Mouse (Mus musculus): ENCODE measurements around the gene Slc2a1. TPM values are rescaled to one million over a fixed set of nuclear protein-coding genes. Genes with fewer than 3 reads are reported as not detected.

Slc2a1 gene
- total and polyA plus RNA-seq, 2 experiments: 6.9 to 11.1 TPM

DNA sequence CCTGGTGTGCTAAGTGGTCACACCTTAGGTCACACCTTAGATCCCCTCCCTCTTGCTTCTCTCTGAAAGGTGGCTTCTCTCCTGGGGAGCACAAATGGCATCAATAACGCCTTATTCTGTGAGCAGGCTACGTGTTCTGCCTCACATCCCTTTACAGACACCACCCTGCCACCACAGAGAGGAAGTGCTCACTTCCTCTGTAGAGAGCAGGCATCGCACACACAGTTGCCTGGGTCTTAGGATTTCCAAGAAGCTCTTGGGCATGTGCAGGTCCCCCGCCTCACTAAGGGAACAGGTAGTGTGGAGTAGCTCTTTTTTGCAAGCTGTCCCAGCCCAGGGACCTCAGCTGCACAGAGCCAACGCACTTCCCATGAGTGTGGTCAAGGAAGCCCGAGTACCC, 18.7 kb downstream of the Slc2a1 start:
- Histone ChIP-seq H3K9ac (ENCODE audit: low read depth, low read length) (no peak overlapping the region), H3K36me3 (ENCODE audit: control insufficient read depth, insufficient read depth, low read length) (no peaks in the 10 kb centered on the region), H3K4me1 (ENCODE audit: control insufficient read depth, insufficient read depth, low read length) (peaks cover 18% of the 10 kb centered on the region), H3K27ac (replicated peaks; ENCODE audit: insufficient read depth, low read depth, low read length) (no peak overlapping the region), H3K4me3 (ENCODE audit: insufficient read depth, low read depth, low read length) (no peak overlapping the region), H3K79me2 (ENCODE audit: control insufficient read depth, insufficient read depth, low read length) (peaks cover 5% of the 10 kb centered on the region; the same call in 1 of the 2 replicates), H3K27me3 (ENCODE audit: control insufficient read depth, insufficient read depth, low read length) (no peaks in the 10 kb centered on the region)
- WGBS: 81% methylated on average over 6 of the region's 6 CpGs
- no peak for DNase-seq (ENCODE audit: extremely low read depth, low read depth, low spot score)
- TF ChIP-seq CTCF (IDR thresholded peaks at IDR 0.05; ENCODE audit: low read depth, low read length): no peak

DNA sequence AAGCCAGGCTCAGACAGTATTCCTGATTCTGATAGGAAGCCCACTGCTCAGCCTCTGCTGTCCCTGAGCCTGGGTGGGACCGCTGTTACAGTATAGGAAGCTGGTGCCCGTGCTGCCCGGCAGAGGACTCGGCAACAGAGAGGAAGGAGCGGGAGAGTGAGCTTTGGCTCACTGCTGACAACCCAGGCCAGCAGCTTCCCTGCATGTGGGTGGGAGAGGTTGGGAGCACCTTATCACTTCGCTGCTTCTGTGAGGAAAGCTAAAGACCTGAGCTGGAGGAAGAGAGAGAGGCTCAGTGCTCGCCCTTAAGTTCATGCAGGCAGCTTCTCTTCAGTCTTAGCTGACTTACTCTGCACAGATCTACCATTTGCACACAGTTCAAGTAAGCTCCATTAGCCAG, 20.0 kb downstream of the Slc2a1 start:
- no peak for DNase-seq (ENCODE audit: extremely low read depth, low read depth, low spot score)
- 85% methylated on average over 7 of the region's 7 CpGs for WGBS
- Histone ChIP-seq H3K27me3 (ENCODE audit: control insufficient read depth, insufficient read depth, low read length) (no peaks in the 10 kb centered on the region), H3K9ac (ENCODE audit: low read depth, low read length) (no peak overlapping the region), H3K79me2 (ENCODE audit: control insufficient read depth, insufficient read depth, low read length) (0 out of 2 replicates have a peak, but pooled peaks cover 5% of the 10 kb centered on the region), H3K4me3 (ENCODE audit: insufficient read depth, low read depth, low read length) (no peak overlapping the region), H3K27ac (replicated peaks; ENCODE audit: insufficient read depth, low read depth, low read length) (no peak overlapping the region), H3K36me3 (ENCODE audit: control insufficient read depth, insufficient read depth, low read length) (no peaks in the 10 kb centered on the region; the same call in 1 of the 2 replicates), H3K4me1 (ENCODE audit: control insufficient read depth, insufficient read depth, low read length) (peaks cover 18% of the 10 kb centered on the region)
- no peak for TF ChIP-seq CTCF (IDR thresholded peaks at IDR 0.05; ENCODE audit: low read depth, low read length)

DNA sequence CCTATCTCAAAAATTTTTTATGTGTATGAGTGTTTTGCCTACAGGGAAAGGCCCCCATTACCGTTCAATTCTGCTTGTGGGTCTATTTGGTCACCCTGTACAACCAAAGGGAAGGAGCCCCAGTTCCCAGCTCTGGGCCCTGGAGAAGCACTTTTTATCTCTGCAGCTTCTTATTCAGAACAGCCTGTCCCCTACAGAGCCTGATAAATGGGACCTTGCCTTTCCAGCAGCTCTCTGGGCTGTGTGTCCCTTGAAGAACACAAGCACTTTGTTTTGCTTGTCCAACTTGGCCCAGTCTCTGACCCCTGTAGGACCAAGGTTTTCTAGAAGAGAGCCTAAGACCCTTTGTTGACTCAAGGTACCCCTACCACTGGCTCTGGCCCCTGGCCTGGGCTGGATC, 20.6 kb downstream of the Slc2a1 start:
- DNase-seq (ENCODE audit: extremely low read depth, low read depth, low spot score): no peak
- H3K9ac ChIP-seq (ENCODE audit: low read depth, low read length): no peak overlapping the region
- H3K36me3 ChIP-seq (ENCODE audit: control insufficient read depth, insufficient read depth, low read length): peaks cover 1% of the 10 kb centered on the region; the same call in 1 of the 2 replicates
- no peak overlapping the region for H3K4me3 ChIP-seq (ENCODE audit: insufficient read depth, low read depth, low read length)
- 0 out of 2 replicates have a peak, but pooled peaks cover 5% of the 10 kb centered on the region for H3K79me2 ChIP-seq (ENCODE audit: control insufficient read depth, insufficient read depth, low read length)
- H3K27me3 ChIP-seq (ENCODE audit: control insufficient read depth, insufficient read depth, low read length): no peaks in the 10 kb centered on the region
- WGBS: 93% methylated on average over 1 of the region's 1 CpGs
- H3K4me1 ChIP-seq (ENCODE audit: control insufficient read depth, insufficient read depth, low read length): peaks cover 16% of the 10 kb centered on the region
- no peak overlapping the region for H3K27ac ChIP-seq (replicated peaks; ENCODE audit: insufficient read depth, low read depth, low read length)
- TF ChIP-seq POLR2A (IDR thresholded peaks at IDR 0.05; ENCODE audit: extremely low read depth, insufficient read depth, low read length): no peak
- no peak for TF ChIP-seq CTCF (IDR thresholded peaks at IDR 0.05; ENCODE audit: low read depth, low read length)

DNA sequence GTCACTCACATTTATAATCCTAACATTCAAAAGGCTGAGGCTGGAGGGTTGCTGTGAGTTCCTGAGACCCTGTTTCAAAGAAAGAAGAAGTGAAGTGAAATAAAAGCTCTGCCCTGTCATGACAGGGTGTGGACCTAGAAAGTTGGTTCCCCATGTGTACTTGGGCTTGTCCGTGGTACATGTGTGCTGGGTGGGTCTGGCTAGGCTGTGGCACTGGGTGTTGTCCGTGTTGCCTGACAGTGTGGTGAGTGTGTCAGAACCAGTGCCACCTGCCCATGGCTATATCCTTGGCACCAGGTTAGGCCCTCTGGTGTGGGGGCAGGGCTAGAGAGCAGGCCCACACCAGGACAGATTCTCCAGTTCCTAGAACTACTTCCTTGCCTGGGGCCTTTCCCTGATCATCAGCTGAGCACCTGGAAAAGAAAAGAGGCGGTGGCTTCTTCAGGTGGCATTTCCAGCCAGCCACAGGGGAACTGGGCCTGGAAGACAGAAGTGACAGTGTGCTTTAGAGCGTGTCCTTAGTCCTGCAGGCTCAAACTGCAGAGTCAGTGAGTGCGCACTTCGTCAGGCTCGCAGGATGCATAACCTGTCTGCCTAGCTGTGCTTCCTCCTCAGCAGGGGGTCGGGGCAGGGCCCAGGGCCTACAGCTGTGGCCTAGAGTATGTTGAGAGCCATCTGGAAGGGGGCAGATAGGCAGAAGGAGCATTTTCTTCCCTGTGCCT, 22.8 kb downstream of the Slc2a1 start:
- H3K27ac ChIP-seq (replicated peaks; ENCODE audit: insufficient read depth, low read depth, low read length): no peak overlapping the region
- 87% methylated on average over 8 of the region's 8 CpGs for WGBS
- no peaks in the 10 kb centered on the region for H3K27me3 ChIP-seq (ENCODE audit: control insufficient read depth, insufficient read depth, low read length)
- H3K4me1 ChIP-seq (ENCODE audit: control insufficient read depth, insufficient read depth, low read length): no peaks in the 10 kb centered on the region
- no peak for TF ChIP-seq CTCF (IDR thresholded peaks at IDR 0.05; ENCODE audit: low read depth, low read length)
- TF ChIP-seq POLR2A (IDR thresholded peaks at IDR 0.05; ENCODE audit: extremely low read depth, insufficient read depth, low read length): no peak
- no peak overlapping the region for H3K4me3 ChIP-seq (ENCODE audit: insufficient read depth, low read depth, low read length)
- no peak for DNase-seq (ENCODE audit: extremely low read depth, low read depth, low spot score)
- peaks cover 4% of the 10 kb centered on the region; the same call in 1 of the 2 replicates for H3K36me3 ChIP-seq (ENCODE audit: control insufficient read depth, insufficient read depth, low read length)
- no peak overlapping the region for H3K9ac ChIP-seq (ENCODE audit: low read depth, low read length)
- 0 out of 2 replicates have a peak, but pooled peaks cover under 1% of the 10 kb centered on the region for H3K79me2 ChIP-seq (ENCODE audit: control insufficient read depth, insufficient read depth, low read length)

DNA sequence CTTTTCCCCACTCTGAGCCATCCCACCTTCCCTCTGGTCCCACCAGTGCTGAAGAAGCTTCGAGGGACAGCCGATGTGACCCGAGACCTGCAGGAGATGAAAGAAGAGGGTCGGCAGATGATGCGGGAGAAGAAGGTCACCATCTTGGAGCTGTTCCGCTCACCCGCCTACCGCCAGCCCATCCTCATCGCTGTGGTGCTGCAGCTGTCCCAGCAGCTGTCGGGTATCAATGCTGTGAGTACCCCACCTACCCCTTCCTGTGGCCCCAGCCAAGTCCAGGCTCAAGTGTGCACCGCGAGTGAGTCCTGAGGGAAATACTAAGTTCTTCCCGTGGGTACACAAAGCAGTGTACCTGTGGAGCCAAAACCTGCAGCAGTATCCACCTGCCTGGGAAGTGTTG, 24.8 kb downstream of the Slc2a1 start:
- Histone ChIP-seq H3K36me3 (ENCODE audit: control insufficient read depth, insufficient read depth, low read length) (peaks cover 7% of the 10 kb centered on the region; the same call in 1 of the 2 replicates), H3K9ac (ENCODE audit: low read depth, low read length) (no peak overlapping the region), H3K27me3 (ENCODE audit: control insufficient read depth, insufficient read depth, low read length) (no peaks in the 10 kb centered on the region), H3K4me3 (ENCODE audit: insufficient read depth, low read depth, low read length) (no peak overlapping the region), H3K4me1 (ENCODE audit: control insufficient read depth, insufficient read depth, low read length) (peaks cover 3% of the 10 kb centered on the region; the same call in 1 of the 2 replicates), H3K79me2 (ENCODE audit: control insufficient read depth, insufficient read depth, low read length) (no peaks in the 10 kb centered on the region), H3K27ac (replicated peaks; ENCODE audit: insufficient read depth, low read depth, low read length) (no peak overlapping the region)
- TF ChIP-seq POLR2A (IDR thresholded peaks at IDR 0.05; ENCODE audit: extremely low read depth, insufficient read depth, low read length) (no peak), CTCF (IDR thresholded peaks at IDR 0.05; ENCODE audit: low read depth, low read length) (no peak)
- no peak for DNase-seq (ENCODE audit: extremely low read depth, low read depth, low spot score)
- WGBS: 93% methylated on average over 13 of the region's 13 CpGs

DNA sequence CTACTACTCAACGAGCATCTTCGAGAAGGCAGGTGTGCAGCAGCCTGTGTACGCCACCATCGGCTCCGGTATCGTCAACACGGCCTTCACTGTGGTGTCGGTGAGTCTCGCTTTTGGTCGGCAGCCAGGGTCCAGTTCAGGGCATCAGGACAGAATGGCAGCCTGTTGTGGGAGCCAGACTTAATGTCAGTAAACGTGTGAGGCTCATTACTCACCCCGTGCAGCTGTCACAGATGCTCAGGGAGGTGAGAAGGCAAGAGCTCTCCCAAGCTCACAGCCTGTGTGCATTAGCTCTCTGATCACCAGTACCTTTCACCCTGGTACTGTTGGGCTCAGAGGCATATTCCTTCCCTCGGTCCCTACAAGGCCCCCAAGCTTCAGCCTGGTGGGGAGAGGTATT, 25.3 kb downstream of the Slc2a1 start:
- 92% methylated on average over 13 of the region's 13 CpGs for WGBS
- Histone ChIP-seq H3K27me3 (ENCODE audit: control insufficient read depth, insufficient read depth, low read length) (no peaks in the 10 kb centered on the region), H3K36me3 (ENCODE audit: control insufficient read depth, insufficient read depth, low read length) (peaks cover 7% of the 10 kb centered on the region; the same call in 1 of the 2 replicates), H3K9ac (ENCODE audit: low read depth, low read length) (no peak overlapping the region), H3K4me1 (ENCODE audit: control insufficient read depth, insufficient read depth, low read length) (peaks cover 3% of the 10 kb centered on the region; the same call in 1 of the 2 replicates), H3K79me2 (ENCODE audit: control insufficient read depth, insufficient read depth, low read length) (no peaks in the 10 kb centered on the region), H3K4me3 (ENCODE audit: insufficient read depth, low read depth, low read length) (no peak overlapping the region), H3K27ac (replicated peaks; ENCODE audit: insufficient read depth, low read depth, low read length) (no peak overlapping the region)
- no peak for DNase-seq (ENCODE audit: extremely low read depth, low read depth, low spot score)
- TF ChIP-seq POLR2A (IDR thresholded peaks at IDR 0.05; ENCODE audit: extremely low read depth, insufficient read depth, low read length) (no peak), CTCF (IDR thresholded peaks at IDR 0.05; ENCODE audit: low read depth, low read length) (no peak)

Measured in liver, adult 2 months (tissue).